Mouse (Mus musculus) stomach, embryonic 15.5 days (tissue): Measurements from ENCODE around the gene Nipal4. TPM values are rescaled to one million over a fixed set of nuclear protein-coding genes. Genes with fewer than 3 reads are reported as not detected.

Experiments
- ATAC-seq: fragments of 200-750 bp; cut with Nextera tagmentation; 2 replicates; pipeline ENCODE4 v1.8.0; 2017; ENCODE audit warnings: low read depth, moderate number of reproducible peaks, moderate TSS enrichment; ENCODE audit not compliant: insufficient read depth, low FRiP score
- H3K27ac ChIP-seq: fragments of 300-500 bp; sonication (generic); 2 replicates; pipeline ENCODE4 v1.5.1; 2015; ENCODE audit warnings: mild to moderate bottlenecking, inconsistent platforms
- H3K27me3 ChIP-seq: fragments of 300-500 bp; sonication (generic); replicated peaks from 2 replicates; pipeline ENCODE4 v1.6.1; 2015; ENCODE audit warnings: inconsistent platforms
- H3K36me3 ChIP-seq: fragments of 300-500 bp; sonication (generic); 2 replicates; pipeline ENCODE4 v1.6.1; 2015; ENCODE audit warnings: inconsistent platforms
- H3K4me1 ChIP-seq: fragments of 300-500 bp; sonication (generic); 2 replicates; pipeline ENCODE4 v1.6.1; 2015; ENCODE audit warnings: inconsistent platforms
- H3K4me2 ChIP-seq: fragments of 300-500 bp; sonication (generic); 2 replicates; pipeline ENCODE4 v1.6.1; 2015; ENCODE audit warnings: mild to moderate bottlenecking, inconsistent platforms
- H3K4me3 ChIP-seq: fragments of 300-500 bp; sonication (generic); replicated peaks from 2 replicates; pipeline ENCODE4 v1.5.1; 2015; ENCODE audit warnings: inconsistent platforms
- H3K9ac ChIP-seq: fragments of 300-500 bp; sonication (generic); 2 replicates; pipeline ENCODE4 v1.6.1; 2015; ENCODE audit warnings: inconsistent platforms
- H3K9me3 ChIP-seq: fragments of 300-500 bp; sonication (generic); 2 replicates; pipeline ENCODE4 v1.6.1; 2016; ENCODE audit warnings: inconsistent platforms
- WGBS: fragments of 180-500 bp; shearing (Covaris S2); methylation state at CpG from one replicate; pipeline ENCODE4 v1.1.7; 2015; 5-methylcytosine and 5-hydroxymethylcytosine counted together
- microRNA-seq: library from miRNA; unstranded; fragments of <30 nt; microRNA quantifications from one replicate; pipeline ENCODE4, GENCODE M21; 2016
- polyA plus RNA-seq: library from polyadenylated mRNA; unstranded; fragments of >200 nt; fragmentation: Nextera tagmentation; extraction: Ambion mirVana; gene quantifications from 2 replicates; pipeline ENCODE4 v1.2.1, GENCODE M21; 2015

The Nipal4 gene
- polyA plus RNA-seq, 1 experiment from 2014 or later: 4.3 TPM

- no peaks in the 10 kb centered on the region for H3K27me3 ChIP-seq
- H3K36me3 ChIP-seq: peaks cover 8% of the 10 kb centered on the region; the same call in 1 of the 2 replicates
- no peak for ATAC-seq
- no peak overlapping the region for H3K4me3 ChIP-seq
- WGBS: 83% methylated on average over 8 of the region's 8 CpGs
- H3K4me2 ChIP-seq: no peak overlapping the region
- H3K9me3 ChIP-seq: no peaks in the 10 kb centered on the region
- no peak overlapping the region for H3K27ac ChIP-seq
- H3K4me1 ChIP-seq: no peaks in the 10 kb centered on the region
- H3K9ac ChIP-seq: no peak overlapping the region
Observed at GRCm38 (mm10) chr11:46110156-46110944, 56.0 kb downstream of the Nipal4 start.

DNA sequence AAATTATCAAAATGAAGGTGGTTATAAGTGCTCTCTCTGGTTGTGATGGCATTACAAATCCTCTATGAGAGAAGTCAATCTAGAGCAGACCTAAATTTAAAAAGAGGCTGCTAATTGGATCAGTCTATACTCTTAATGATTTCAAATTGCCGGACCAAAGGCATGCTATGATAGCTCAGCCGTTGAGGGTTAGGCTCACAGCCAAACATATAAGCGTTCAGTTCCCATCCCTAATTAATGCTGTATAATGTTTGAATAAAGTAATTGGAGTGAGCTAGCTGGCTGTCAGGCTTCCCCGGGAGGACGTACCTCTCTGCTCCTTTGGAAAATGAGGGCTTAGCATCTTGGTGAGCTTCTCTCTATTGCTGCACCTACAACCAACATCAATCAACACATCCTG is 57.1 kb downstream of the Nipal4 start:
- H3K27ac ChIP-seq: no peak overlapping the region
- WGBS: 84% methylated on average over 5 of the region's 5 CpGs
- no peak overlapping the region for H3K9ac ChIP-seq
- H3K4me2 ChIP-seq: no peak overlapping the region
- no peak for ATAC-seq
- H3K4me3 ChIP-seq: no peak overlapping the region
- H3K9me3 ChIP-seq: no peaks in the 10 kb centered on the region
- no peaks in the 10 kb centered on the region for H3K4me1 ChIP-seq
- H3K27me3 ChIP-seq: no peaks in the 10 kb centered on the region
- peaks cover 8% of the 10 kb centered on the region; the same call in 1 of the 2 replicates for H3K36me3 ChIP-seq

DNA sequence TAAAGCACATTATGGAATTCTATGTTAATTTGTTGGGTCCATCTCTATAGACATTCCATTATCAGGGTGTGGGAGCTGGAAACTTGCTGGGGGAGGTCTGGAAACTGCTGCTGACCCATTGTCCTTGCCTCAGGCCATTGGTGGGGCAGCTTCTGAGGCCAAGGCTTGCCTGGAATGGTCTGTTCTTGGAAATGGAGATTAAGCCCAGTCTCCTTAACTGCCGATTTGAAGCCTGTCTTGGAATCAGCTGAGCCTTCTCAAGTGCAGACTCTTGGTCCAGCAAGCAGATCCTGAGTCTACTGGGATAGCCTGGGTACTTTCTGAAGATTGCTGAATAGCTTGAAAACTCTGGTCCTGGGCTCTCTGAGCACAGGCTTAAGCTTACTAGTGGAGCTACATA is 59.3 kb downstream of the Nipal4 start:
- no peak overlapping the region for H3K9ac ChIP-seq
- H3K4me3 ChIP-seq: no peak overlapping the region
- ATAC-seq: no peak
- no peak overlapping the region for H3K4me2 ChIP-seq
- no peaks in the 10 kb centered on the region for H3K4me1 ChIP-seq
- peaks cover 8% of the 10 kb centered on the region; the same call in 1 of the 2 replicates for H3K36me3 ChIP-seq
- 84% methylated on average over 1 of the region's 1 CpGs for WGBS
- no peaks in the 10 kb centered on the region for H3K27me3 ChIP-seq
- H3K9me3 ChIP-seq: no peaks in the 10 kb centered on the region
- H3K27ac ChIP-seq: no peak overlapping the region

DNA sequence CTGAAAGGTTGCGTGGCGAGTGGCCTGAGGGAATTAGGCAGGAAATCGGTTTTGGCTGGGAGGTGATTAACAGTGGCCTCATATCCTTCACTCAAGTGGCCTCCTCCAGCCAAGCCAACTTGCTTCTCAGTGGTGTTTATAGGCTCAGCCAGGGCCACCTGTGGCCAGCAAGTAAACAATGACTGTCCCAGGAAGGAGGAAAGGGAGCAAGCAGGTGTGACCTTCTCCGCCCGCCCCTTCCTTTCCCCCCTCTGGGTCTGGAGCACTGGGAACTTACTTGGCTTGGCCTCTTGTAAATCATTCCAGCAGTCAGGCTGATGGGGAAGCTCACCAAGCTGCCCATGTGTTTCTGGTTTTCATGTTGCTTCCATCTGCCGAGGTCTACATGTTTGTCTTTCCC is 64.2 kb downstream of the Nipal4 start:
- Histone ChIP-seq H3K4me2 (no peak overlapping the region), H3K9me3 (no peaks in the 10 kb centered on the region), H3K27me3 (no peaks in the 10 kb centered on the region), H3K4me1 (no peaks in the 10 kb centered on the region), H3K36me3 (peaks cover 9% of the 10 kb centered on the region; the same call in 1 of the 2 replicates), H3K9ac (no peak overlapping the region), H3K27ac (no peak overlapping the region), H3K4me3 (no peak overlapping the region)
- 76% methylated on average over 6 of the region's 6 CpGs for WGBS
- no peak for ATAC-seq

Small RNA genes within 50 kb of the gene (microRNA-seq; reads per million reads assigned to microRNA genes)
- gene Mir7239 (not detected), gene Mir8100 (not detected)

Other genes starting within 250 kb of the Nipal4 start
- 6.1 and 7.6 TPM in 2 replicates for gene Lsm11, start 221.6 kb downstream of the Nipal4 start, polyA plus RNA-seq
- 11.2 and 11.8 TPM in 2 replicates for gene Thg1l, start 211.0 kb downstream of the Nipal4 start, polyA plus RNA-seq
- 0.17 and 0.24 TPM in 2 replicates for gene Sox30, start 186.2 kb downstream of the Nipal4 start, polyA plus RNA-seq
- 5.5 and 11.1 TPM in 2 replicates for gene Gm12166, start 114.2 kb downstream of the Nipal4 start, polyA plus RNA-seq
- 17.1 and 20.4 TPM in 2 replicates for gene Adam19, start 110.5 kb downstream of the Nipal4 start, polyA plus RNA-seq
- gene Fndc9, start 69.0 kb upstream of the Nipal4 start, polyA plus RNA-seq: 0.10 and 0.18 TPM in 2 replicates
- gene Cyfip2, start 146.4 kb upstream of the Nipal4 start, polyA plus RNA-seq: 7.3 and 10.0 TPM in 2 replicates
- gene Itk, start 223.0 kb upstream of the Nipal4 start, polyA plus RNA-seq: 0.22 and 0.26 TPM in 2 replicates
- gene Fam71b, start 230.1 kb upstream of the Nipal4 start, polyA plus RNA-seq: not detected in 2 replicates